Mouse (Mus musculus) embryonic fibroblast, embryonic 13.5 days (primary cell): Measurements from ENCODE around the gene Ddah1.

Experiments
- CTCF ChIP-seq: IDR thresholded peaks from 2 replicates; pipeline ENCODE4 v1.5.1; 2011; ENCODE audit warnings: mild to moderate bottlenecking, control low read depth, low read length, moderate library complexity, borderline replicate concordance; ENCODE audit not compliant: insufficient read depth
- POLR2A ChIP-seq: IDR thresholded peaks from 2 replicates; pipeline ENCODE4 v1.6.1; 2011; ENCODE audit warnings: low read depth, mild to moderate bottlenecking, control low read depth, low read length, moderate library complexity

GRCm38 (mm10) chr3:145757844-145758243 is 631 bp upstream of the Ddah1 start:
- TF ChIP-seq CTCF: no peak
- no peak; the same call in 1 of the 2 replicates for TF ChIP-seq POLR2A
